Mouse (Mus musculus) testis, adult 2 months (tissue): ENCODE data around the gene Cenpn. TPM values are rescaled to one million over a fixed set of nuclear protein-coding genes. Genes with fewer than 3 reads are reported as not detected.

Source experiments
- H3K27ac ChIP-seq: fragments of 200-500 bp; 2 replicates; pipeline ENCODE4 v1.5.1; 2012; ENCODE audit warnings: low read depth, low read length; ENCODE audit not compliant: control insufficient read depth, insufficient read depth
- H3K27me3 ChIP-seq: fragments of 200-500 bp; 2 replicates; pipeline ENCODE4 v1.6.1; 2012; ENCODE audit warnings: mild to moderate bottlenecking, low read length, moderate library complexity; ENCODE audit not compliant: control insufficient read depth, insufficient read depth
- H3K36me3 ChIP-seq: fragments of 200-500 bp; 2 replicates; pipeline ENCODE4 v1.6.1; 2012; ENCODE audit warnings: mild to moderate bottlenecking, low read length; ENCODE audit not compliant: control insufficient read depth, insufficient read depth
- H3K4me1 ChIP-seq: fragments of 200-500 bp; 2 replicates; pipeline ENCODE4 v1.6.1; 2012; ENCODE audit warnings: low read length; ENCODE audit not compliant: control insufficient read depth, insufficient read depth
- H3K4me3 ChIP-seq: fragments of 200-500 bp; 2 replicates; pipeline ENCODE4 v1.5.1; 2012; ENCODE audit warnings: low read depth, mild to moderate bottlenecking, low read length, moderate library complexity, mixed read lengths; ENCODE audit not compliant: control insufficient read depth
- CTCF ChIP-seq: fragments of 200-500 bp; IDR thresholded peaks from 2 replicates; pipeline ENCODE4 v1.5.1; 2012; ENCODE audit warnings: low read depth, mild to moderate bottlenecking, inconsistent platforms, low read length, moderate library complexity; ENCODE audit not compliant: control insufficient read depth, insufficient read depth, insufficient replicate concordance
- POLR2A ChIP-seq: fragments of 200-500 bp; IDR thresholded peaks from 2 replicates; pipeline ENCODE4 v1.6.1; 2012; ENCODE audit warnings: low read depth, mild to moderate bottlenecking, inconsistent platforms, low read length, moderate library complexity; ENCODE audit not compliant: control insufficient read depth
- polyA plus RNA-seq: library from polyadenylated mRNA; depleted of rRNA; stranded (reverse); fragments of >200 nt; gene quantifications from 2 replicates; pipeline ENCODE4 v1.2.3, GENCODE M21; 2012

Gene Cenpn
- polyA plus RNA-seq, 1 experiment, result 141 TPM

DNA sequence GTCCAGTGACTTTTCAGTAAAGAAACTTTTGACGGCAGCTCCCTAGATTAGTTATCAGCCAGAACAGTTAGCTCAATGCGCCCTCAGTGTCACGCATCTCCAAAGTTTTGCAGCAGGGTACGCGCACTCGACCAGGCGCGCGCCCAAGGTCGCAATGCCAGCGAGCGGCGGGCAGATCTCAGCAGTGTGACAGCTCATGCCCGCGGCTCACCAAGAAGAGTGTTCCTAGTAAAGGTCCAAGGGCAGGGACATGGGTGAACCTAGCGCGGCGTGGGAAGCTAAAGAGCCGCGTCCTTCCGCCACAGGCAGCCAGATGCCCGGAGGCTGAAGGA is 559 bp upstream of the Cenpn start:
- H3K4me1 ChIP-seq, result peaks cover 4% of the 10 kb centered on the region
- TF ChIP-seq CTCF, result no peak
- TF ChIP-seq POLR2A, result no peak
- peak overlapping the region; percentile 95 for H3K27ac ChIP-seq
- no peaks in the 10 kb centered on the region for H3K27me3 ChIP-seq
- H3K36me3 ChIP-seq, result peaks cover 1% of the 10 kb centered on the region; the same call in 1 of the 2 replicates
- peak overlapping the region; percentile 98 for H3K4me3 ChIP-seq

DNA sequence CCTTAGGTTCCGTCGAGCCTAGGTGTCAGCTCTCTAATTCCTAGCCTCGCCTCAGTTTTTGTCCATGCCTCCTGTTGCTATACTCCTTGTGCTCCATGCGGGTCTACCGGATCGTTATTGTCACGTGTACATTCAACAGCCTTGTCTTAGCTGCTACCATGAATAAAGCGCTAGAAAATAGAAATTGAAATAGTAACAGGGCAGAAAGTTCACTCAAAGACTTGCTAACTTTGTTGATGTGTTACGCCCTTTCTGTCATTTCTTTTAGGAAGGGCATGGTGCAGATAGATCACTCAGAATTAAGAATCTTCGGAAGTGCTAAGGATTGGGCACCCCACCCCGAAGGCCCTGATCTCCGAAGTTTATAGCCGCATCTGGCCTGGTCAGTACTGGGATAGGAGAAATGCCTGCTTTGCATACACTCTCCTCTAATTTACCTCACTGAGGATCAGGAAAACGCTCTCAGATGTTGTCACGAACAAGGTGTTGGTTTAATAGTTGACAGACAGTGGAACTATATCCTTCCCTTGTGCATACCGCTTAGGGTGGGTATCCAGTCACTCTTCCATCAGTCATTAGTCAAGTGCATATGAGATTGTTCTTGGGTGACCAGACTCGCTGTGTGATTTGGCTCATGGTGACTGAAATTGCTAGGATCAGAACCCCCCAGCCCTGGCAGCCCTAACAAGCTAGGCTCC is 679 bp downstream of the Cenpn start:
- Histone ChIP-seq H3K4me1 (peaks cover 4% of the 10 kb centered on the region), H3K36me3 (peaks cover 2% of the 10 kb centered on the region; the same call in 1 of the 2 replicates), H3K27ac (peak overlapping the region; percentile 95), H3K4me3 (peak overlapping the region; percentile 98), H3K27me3 (no peaks in the 10 kb centered on the region)
- no peak for TF ChIP-seq POLR2A

DNA sequence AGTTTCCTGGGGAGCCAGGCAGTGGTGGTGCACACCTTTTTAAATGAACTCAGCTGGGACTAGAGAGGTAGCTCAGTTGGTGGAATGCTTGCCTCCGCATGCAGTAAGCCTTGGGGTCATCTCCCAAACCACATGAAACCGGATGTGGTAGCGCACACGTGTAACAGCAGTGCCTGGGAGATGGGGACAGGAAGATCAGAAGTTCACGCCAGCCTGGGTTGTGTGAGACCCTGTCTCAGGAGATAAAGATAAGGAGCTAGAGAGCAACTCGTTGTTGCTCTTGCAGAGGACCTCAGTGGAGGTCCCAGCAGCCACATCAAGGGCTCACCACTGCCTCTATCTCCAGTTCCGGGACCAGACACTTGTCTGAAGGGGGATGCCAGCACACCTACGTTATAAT is 2.0 kb downstream of the Cenpn start:
- no peaks in the 10 kb centered on the region for H3K27me3 ChIP-seq
- peaks cover 4% of the 10 kb centered on the region for H3K4me1 ChIP-seq
- no peak overlapping the region for H3K4me3 ChIP-seq
- H3K27ac ChIP-seq, result no peak overlapping the region
- TF ChIP-seq CTCF (no peak), POLR2A (no peak)
- peaks cover 2% of the 10 kb centered on the region for H3K36me3 ChIP-seq

DNA sequence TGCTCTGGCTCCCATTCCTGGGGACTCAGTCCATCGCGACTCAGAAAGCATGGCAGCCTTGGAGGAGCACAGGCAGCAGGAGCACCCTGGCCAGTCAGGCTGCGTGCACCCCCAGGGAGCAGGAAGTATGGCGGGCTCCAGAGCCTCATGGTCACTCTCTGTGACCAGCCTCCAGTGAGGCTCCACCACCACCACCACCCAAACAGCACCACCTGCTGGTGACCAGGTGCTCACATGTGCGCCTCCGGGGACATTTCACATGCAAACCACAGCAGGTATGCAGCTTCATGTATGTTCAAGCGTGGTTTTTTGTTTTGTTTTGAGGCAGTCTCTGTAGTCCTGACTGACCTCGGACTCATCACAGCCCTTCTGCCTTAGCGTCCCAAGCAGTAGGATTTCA is 6.3 kb downstream of the Cenpn start:
- H3K4me1 ChIP-seq, result no peaks in the 10 kb centered on the region
- H3K4me3 ChIP-seq, result no peak overlapping the region
- TF ChIP-seq POLR2A (no peak), CTCF (peak; percentile 54; the same call in 1 of the 2 replicates)
- H3K27me3 ChIP-seq, result no peaks in the 10 kb centered on the region
- H3K27ac ChIP-seq, result no peak overlapping the region
- H3K36me3 ChIP-seq, result peaks cover 2% of the 10 kb centered on the region

DNA sequence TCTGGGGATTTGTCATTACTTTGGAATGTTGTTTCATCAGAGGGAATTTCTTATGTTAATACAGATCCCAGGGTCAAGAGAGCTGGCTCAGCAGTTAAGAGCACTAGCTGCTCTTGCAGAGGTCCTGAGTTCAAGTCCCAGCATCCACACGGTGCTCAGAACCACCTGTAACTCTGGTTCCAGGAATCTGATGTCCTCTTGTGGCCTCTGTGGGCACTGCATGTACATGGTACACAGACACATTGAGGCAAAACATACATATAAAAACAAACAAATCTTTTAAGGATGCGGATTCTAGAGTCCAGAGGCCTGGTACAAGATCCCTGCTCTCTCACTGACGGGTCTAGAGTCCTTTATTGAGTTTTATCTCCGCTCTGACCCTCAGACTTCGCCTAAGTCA is 7.1 kb downstream of the Cenpn start:
- Histone ChIP-seq H3K4me1 (no peaks in the 10 kb centered on the region), H3K4me3 (no peak overlapping the region), H3K36me3 (peaks cover 2% of the 10 kb centered on the region), H3K27me3 (no peaks in the 10 kb centered on the region), H3K27ac (no peak overlapping the region)
- TF ChIP-seq CTCF, result no peak
- TF ChIP-seq POLR2A, result no peak

DNA sequence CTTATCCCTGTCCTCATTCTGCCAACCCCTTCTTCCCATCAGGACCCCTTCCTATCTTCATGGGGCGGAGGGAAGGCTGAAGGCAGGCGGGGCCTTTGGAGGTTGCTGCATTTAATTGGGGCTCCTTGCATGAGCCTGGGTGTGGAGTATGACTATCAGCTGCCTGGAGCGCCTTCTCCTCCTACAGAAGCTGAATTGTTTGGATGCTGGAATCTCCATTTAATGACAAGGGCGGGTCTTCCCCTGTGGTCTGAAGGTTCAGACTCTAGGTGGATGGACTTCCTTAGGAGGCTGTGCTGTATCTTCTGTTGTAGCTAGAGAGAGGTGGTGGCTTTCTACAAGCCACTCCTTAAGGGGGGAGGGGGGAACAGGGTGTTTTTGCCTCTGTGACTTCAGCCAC is 13.4 kb downstream of the Cenpn start:
- Histone ChIP-seq H3K36me3 (peaks cover 1% of the 10 kb centered on the region), H3K27me3 (no peaks in the 10 kb centered on the region), H3K4me3 (no peak overlapping the region), H3K4me1 (no peaks in the 10 kb centered on the region), H3K27ac (no peak overlapping the region)
- TF ChIP-seq CTCF (no peak), POLR2A (no peak)

DNA sequence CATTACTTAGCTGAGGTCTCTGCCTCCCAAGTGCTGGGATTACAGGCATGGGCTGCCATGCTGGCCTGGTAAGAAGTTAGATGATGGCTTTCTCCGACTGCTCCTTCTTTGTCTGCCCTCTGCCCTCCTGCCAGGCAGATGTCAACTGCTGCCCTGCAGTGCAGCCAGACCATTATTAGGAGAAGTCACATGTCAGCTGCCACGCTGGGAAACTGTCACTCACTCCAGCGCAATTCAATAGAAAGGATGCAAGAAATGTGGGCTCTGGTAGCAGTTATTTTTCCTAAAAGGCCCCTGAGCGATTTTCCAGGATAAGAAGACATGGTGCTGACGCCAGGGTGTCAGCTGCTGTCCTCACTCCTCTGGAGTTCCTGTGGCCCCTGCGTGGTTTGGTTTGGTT is 14.0 kb downstream of the Cenpn start:
- TF ChIP-seq CTCF (no peak), POLR2A (no peak)
- H3K36me3 ChIP-seq, result peaks cover 1% of the 10 kb centered on the region
- H3K27me3 ChIP-seq, result no peaks in the 10 kb centered on the region
- no peaks in the 10 kb centered on the region for H3K4me1 ChIP-seq
- H3K27ac ChIP-seq, result no peak overlapping the region
- H3K4me3 ChIP-seq, result no peak overlapping the region
